Mouse (Mus musculus): Measurements from ENCODE around the gene Arl16. TPM values are rescaled to one million over a fixed set of nuclear protein-coding genes. Genes with fewer than 3 reads are reported as not detected.
"Not testable (repeated sequence)": the region's sequence is repeated elsewhere in the genome, so short reads cannot be mapped to it uniquely, and the experiment has no call there.

Gene Arl16
- total RNA-seq (2021) (10 to 100 TPM; 21.4 to 27.2 TPM), polyA plus RNA-seq (2012; rRNA removed) (23.2 and 27.2 TPM in 2 replicates)
- long read RNA-seq, transcript Arl16-201 (5 exons, 911 nt): major isoform, 11 of 25 reads
- long read RNA-seq, partial matches to known transcripts: 1 of 25 reads
- long read RNA-seq, other reads (novel, unspliced or antisense): 3 of 25 reads

DNA sequence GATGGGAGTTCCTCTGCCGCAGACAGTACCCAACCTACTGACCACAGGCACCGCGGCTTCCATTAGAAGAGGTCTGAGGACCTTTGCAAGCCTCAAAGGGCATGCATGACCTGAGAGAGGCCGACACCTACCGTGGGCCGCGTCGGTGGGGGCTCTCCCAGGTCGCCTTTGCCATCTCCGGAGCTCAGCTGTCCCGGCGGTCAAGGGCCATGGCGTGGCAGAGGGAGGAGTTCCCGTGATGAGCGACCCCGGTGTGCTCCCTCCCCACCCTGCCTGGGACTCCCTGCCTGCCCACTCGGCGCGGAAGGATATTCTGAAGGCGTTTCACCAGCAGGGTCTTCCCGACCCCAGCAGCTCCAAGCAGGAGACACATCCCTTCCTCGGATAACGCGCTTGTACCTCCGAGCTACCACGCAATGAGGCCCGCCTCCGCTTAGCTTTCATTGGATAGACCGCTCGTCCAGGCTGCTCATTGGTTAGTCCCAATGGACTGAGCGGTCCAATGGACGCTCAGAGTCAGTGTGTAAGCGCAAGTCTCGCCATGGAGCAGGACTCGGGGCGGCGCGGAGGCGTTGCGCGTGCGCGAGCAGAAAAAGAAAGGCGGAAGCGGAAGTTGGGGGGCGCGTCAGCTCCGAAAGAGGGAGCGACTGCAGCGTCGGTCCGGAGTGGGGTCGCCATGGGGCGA is at the start of gene Arl16:
Gene Arl16 (minus strand): TSS at position 557 of the 685 bp plus-strand sequence.
- DNase-seq: peak; percentile 96

DNA sequence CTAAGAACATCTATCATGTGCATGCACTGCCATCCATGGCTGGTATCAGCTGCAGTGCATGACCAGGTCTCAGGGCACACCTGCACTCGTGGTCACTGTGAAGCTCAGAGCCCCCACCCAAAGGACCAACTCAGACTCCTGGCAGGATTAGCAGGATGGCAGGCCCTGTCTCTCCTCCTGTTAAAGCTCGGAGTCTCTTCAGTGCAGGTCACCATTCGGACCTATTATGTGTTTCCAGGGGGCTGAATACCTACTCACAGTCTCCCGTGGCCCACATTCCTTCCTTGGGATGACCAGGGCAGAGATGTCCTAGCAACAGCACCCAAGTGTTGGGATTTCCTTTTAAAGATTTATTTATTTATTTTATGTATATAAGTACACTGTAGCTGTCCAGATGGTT is 49.7 kb upstream of the Arl16 start:
- DNase-seq: no peak

DNA sequence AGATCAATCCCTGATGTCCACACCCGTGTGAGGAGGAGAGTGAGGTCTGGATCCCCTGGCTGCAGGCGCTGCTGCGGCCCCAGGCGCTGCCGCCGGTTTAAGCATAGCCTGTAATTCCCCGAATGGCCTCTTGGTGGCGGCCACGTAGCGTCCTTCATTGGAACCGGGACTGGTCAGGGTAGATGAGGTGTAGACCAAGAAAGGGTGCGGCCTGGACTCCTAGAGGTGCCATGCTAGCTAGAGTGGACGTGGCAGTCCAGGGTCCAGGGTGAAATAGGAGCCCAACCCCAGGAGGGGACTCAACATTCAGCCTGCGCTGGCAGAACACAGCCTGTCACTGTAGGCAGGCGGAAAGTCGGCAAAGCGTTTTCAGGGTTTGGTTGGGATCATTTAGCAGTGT is 48.2 kb upstream of the Arl16 start:
- peak; percentile 89 for DNase-seq

DNA sequence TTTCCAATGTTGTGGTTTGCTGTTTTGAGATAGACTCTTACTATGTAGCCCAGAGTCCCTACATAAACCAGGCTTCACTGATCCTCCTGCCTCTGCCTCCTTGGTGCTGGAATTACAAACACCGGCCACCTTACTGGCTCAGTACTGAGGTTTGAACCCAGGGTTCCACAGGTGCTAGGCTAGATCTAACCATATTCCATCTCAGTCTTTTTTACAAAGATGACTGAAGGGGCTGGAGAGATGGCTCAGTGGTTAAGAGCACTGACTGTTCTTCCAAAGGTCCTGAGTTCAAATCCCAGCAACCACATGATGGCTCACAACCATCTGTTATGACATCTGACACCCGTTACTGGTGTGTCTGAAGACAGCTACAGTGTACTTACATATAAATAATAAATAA is 46.9 kb upstream of the Arl16 start:
- DNase-seq: not testable (repeated sequence)

DNA sequence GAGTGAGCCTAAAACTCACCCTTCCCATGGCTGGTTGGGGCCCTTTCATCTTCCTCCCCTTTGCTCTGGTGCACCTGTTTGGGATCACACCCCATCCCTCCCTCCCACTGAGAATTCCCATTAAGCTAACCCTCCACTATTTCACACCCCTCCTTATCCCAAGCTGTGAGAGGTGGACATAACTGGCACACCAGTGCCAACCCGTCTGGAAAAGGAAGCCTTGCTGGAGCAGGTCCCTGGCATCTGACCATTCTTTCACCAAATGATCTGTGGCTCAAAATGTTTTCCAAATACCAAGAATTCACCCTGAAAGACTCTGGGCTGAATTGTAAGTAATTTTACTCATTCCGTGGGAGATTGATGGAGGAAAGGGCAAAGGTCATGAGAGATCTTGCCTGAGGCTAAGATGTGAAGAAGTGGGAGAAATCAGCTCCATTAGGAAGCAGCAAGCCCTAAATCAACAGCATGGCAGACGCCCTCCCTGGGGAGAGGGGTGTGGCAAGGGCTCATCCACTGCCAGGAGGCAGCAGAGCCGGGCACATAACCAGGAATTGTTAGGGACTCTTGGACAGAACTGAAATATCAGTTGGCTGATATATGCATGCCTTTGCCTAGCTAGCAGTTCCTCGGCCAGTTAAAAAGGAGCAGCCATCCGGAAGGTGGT is 45.5 kb upstream of the Arl16 start:
- peak; percentile 30 for DNase-seq

DNA sequence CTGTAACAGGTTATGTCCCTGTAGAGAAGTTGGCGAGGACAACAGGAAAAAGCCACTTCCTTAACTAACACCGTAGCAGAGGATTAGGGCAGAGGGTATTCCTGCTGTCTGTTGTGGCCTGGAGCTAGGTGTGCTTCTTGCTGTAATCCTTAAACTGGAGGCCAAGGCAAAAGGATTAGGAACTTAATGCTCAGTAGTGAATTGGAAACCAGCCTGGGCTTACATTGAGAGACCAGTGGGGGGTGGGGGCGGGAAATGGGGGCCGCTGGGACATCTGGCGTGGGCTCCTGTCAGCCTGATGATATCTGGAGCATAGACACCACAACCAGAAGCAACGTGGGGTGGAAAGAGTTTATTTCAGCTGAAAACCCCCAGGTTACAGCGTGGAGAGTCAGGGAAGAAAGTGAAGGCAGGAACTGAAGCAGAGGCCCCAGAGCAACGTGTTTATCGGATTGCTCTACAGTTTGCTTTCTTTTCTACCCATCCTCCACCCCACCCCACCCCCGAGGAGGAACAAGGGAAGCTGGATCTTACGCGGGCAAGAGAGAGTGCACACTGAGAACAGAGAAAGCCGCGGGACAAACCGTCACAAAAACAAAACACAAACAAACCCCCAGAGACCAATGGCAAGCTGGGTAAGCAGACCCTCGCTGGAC is 43.1 kb upstream of the Arl16 start:
- no peak for DNase-seq

DNA sequence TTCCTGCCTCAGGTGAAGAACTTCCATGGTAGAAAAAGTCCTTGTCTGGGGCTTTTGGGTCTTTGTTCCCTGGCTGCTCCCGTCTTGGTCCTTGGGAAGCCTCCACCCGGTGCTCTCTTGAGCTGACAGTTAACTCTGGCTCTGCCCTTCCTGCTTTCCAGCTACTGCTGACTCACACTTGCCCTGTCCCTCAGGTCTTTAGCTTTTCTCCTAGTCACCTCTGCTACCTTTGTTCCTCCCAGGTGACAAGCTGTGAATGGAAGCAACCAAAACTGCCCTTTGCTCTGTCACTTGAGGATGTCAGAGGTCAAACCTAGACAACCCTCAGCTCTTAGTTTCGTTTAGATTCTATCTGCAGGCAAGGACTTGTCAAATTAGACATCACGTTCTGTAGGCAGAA is 42.5 kb upstream of the Arl16 start:
- DNase-seq: no peak

DNA sequence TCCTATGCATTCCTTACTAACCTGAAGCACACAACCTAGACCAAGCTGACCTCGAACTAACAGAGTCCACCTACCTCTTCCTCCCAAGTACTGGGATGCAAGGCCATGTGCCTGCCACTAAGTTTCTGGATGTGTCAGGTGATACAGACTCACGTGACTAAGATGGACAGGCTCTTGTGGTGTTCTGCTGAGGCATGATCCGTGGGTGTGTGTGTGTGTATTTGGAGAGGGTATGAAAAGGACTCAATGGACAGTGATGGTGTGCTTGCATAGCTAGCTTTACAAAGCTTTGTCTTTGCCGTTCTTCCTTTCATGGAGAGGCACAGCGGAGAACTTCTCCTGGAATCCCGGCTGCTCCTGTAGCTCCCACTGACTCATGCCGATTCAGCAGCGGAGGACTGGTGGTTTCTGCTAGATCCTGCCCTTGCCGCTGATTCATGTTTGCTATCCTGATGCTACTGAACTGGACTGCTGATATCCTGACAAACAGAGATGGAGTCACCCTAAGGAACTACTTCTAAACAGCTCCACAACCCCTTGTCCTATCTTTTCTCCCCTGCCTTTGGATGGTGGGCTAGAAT is 41.0 kb upstream of the Arl16 start:
- peak; percentile 59 for DNase-seq

DNA sequence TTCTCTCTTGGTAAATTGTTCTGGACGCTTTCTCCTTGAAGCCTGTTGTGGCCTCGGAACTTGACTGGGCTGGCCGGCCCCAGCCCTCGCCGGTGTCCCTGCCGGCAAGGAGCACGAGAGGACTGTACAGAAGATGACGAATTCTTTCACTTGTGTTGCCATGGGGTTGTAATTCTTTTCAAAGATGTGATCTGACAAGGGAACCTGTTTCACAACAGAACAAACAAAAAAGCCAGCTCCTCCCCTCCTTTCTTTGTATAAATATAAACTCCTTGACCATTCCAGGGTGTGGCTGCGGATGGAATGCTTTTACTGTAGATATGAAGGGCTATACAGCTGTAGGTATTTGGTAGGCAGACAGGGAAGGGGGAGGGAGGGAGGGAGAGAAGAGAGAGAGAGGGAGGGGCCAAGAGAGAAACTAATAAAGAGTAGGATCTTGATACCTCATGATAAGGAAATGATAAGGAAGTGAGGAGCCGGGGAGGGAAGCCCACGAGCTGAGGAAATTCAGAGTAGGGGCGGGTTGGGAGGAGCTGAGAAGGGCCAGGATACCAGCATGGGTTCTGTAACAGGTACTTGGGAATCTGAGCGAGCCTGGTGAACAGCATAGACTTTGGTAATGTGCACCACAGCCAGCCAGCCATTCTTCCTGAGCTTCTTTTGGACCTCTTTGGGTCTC is 40.3 kb upstream of the Arl16 start:
- peak; percentile 12 for DNase-seq

DNA sequence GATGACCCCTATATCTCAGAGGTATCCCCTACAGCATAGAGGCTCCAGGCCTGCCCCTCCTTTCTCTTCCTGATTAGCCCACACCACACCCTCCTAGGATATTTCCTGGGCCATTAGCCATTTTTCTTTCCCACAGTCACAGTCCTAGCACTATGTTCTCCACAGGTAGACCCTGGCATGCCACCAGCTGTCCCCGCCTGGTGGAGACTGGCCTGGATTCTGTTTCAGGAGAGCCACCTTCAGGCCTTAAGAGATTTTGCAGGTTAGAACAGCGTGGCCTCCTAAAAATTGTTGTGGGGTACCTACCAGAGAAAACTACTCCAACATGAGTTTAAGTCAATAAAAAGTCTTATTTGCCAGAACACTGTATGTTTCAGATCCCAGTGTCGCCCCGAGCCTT is 39.5 kb upstream of the Arl16 start:
- peak; percentile 14 for DNase-seq

DNA sequence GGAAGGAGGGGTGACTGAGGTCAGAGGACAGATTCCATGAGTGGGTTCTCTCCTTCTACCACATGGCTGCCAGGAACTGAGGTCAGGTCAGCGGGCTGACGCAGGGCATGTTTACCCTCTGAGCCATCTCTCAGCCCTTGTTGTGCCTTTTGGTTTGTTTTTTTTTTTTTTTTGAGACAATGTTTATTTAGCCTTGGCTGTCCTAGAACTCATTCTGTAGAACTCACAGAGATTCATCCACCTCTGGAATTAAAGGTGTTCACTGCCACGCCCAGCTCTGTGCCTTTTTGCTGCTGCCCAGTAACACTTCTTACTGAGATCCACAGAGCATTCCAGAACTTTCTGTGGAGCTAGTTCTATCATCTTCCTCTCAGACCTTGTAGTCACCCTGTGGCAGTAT is 38.3 kb upstream of the Arl16 start:
- no peak for DNase-seq

DNA sequence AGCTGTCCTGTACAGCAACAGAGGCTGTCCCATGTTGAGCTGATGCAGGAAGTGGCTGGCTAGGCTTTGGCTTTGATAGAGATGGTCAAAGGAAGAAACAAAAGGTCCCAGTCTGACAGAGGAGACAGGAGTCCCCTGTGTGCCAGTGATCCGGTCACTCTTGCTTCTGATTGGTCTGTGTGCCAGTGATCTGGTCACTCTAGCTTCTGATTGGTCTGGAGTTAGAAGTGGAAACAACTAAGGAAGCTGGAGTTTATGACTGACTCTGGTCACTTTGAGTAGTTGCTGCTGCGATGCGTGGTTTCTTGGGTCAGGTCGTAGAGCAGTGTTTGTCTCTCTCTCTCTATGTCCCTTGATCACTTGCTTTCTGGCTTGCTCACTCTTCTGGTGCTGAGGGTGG is 34.3 kb upstream of the Arl16 start:
- DNase-seq: peak; percentile 3

DNA sequence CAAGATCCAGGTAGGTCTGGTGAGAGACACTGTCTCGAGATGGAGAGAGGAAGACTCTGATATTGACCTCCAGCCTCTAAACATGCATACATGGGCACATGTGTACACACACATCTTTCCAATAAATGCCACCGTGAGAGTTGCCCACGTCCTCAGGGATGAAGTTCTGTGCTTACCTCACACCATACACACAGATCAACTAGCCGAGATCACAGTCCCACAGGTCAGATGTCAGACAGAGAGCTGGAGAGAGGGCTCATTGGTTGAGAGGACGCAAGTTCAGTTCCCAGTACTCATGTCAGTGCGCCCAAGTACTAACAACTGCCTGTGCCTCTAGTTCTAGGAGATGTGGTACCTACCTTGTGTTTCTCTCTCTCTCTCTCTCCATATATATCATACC is 33.6 kb upstream of the Arl16 start:
- no peak for DNase-seq

DNA sequence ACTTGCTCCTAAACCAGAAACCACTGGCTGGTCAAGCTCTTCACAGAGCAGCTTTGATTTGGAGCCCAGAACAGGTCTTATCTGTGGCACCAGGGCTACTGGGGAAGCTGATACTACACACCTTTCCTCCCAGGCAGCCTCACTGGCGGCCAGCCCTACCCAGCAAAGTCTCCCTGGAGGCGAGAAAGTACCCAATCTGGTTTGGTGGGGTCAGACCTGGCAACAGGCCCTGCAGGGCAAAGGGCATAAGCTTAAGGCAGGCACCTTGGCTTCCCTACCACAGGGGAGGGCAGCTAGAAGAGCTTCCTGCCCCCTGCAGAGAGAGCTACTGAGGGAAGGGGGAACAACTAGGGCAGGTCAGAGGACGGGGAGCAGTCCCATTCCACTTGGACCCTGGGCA is 33.0 kb upstream of the Arl16 start:
- peak; percentile 51 for DNase-seq

DNA sequence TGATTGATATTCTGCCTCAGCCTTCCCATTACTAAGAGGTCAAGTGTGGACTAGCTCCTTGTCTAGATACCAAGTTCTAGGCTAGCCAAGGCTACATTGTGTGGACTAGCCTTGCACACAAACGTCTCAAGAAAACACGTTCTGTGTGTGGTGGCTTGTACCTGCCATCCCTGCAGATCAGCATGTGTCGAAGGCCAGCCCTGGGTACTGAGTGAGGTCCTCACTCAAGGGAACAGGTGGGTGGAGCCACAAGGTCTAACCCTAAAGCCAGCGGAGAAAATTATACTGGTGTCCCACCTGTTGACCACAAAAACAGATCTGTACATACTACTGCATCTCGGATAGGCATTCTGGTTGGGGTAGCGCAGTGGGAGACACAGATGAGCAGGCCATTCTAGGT is 32.5 kb upstream of the Arl16 start:
- no peak for DNase-seq

DNA sequence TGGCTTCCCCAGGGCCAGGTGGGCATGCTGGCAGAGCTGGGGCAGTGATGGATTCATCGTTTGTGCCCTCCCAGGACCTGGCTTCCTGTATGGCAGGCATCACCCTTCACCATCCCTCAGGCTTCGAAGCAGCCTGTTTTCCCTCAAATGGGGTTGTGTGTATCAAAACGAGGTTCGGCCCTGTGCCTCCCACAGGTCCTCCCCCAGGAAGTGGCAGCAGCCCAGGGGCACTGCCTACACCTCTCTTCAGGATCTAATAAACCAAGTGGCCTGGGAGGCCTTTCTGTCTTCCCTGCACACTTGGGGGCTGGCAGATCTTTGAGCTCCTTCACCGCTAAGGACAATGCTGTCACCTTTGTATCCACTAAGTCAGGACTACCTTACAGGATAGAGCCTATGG is 31.5 kb upstream of the Arl16 start:
- no peak for DNase-seq

DNA sequence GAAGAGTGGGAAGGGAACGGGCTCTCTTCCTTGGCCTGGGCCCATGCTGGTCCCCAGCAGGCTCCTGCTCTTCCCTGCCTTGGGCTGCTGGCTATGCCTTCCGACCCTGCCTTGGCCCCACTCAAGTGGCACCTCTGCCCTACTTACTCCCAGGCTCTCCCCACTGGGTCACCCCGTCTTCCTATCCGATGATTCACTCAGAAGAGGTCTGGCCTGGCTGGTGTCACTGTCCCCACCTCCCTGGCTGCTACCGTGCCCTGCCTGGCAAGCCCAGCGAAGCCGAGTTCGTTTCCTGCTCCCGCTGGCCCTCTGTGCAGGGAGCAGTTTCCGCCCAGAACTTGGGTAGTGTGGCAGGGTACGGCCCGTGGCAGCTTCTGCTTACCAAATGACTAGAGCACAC is 30.8 kb upstream of the Arl16 start:
- peak; percentile 80 for DNase-seq

DNA sequence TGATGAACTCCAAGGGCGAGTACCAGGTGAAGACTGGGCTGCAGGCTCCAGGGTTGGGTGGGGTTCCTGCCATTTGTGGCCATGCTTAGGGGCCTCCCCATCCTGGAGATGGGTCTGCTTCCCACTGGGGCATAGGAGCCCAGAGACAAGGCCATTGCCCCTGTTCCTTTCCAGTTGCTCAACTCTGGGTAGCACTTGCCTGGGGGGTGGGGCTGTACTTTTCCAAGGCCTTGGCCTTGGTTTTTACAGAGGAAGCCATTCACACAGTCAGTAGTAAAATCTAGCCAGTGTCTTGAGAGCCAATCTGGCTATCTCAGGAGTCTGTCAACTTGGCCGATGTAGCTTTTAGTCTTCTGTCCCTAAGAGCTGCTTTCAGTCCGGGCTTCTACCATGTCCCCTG is 30.0 kb upstream of the Arl16 start:
- peak; percentile 93 for DNase-seq

DNA sequence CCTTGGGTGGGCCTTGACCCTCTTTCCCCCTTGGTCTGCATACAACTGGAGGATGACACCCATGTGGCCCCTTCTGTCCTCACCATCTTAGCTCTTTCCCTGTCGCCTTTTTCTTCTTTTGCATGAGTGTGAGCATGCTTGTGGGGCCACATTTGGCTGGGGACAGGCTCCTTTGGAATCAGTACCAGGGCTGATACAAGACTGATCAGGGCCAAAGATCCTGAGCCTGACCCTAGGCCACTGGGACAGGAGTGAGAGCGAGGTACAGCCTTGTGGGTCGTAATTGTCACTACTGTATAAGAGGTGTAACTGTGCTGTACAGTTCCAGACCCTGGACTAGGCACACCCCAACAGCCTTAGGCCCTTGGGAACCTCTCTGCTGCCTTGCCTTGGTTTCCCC is 26.5 kb upstream of the Arl16 start:
- no peak for DNase-seq

DNA sequence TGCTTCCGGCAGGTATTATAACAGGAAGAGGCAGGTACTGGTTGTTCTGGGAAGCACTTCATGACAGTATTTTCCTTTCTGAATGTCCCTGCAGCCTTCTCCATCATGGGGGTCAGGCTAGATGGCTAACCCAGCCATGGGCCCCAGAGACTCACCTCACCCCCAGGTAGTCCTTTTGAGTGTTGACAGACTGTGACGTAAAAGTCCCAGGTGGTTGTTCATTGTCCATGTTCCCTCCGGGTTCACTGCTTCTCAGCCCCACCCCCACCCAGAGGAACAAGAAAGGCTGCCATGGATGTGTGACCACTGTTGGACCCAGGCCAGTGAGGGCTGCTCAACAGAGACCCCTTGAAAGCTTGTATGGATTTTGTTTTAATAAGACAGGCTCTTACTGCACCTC is 25.9 kb upstream of the Arl16 start:
- DNase-seq: no peak

DNA sequence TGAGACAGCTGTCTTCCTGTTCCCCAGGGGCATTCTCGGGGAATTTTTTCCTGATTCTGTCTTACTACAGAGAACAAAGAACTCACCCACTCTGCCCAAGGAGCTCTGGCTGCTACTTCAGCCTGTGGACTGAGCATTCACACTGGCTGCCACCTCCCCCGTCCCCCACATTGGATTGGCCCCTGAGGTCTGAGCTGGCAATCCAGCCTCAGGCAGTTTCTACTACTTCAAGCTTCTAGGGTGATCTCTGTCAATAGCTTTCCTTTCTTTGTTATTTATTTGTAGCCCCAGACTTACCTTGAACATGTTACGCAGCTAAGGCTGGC is 25.4 kb upstream of the Arl16 start:
- no peak for DNase-seq
